Mouse (Mus musculus): ENCODE results near the gene Lhb. TPM values are rescaled to one million over a fixed set of nuclear protein-coding genes. Genes with fewer than 3 reads are reported as not detected.

Gene Lhb
- total RNA-seq (2023), result not detected

DNA sequence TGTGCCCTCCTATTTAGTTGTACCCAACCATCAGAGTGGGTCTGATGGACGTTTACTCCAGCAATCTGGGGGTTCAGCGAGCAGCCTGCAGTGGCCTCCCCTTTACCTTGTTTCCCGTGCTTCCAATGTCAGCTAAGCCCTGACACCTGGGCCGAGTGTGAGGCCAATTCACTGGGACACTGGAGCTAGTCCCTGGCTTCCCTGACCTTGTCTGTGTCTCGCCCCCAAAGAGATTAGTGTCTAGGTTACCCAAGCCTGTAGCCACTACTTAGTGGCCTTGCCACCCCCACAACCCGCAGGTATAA is at the start of gene Lhb:
Gene Lhb (plus strand): TSS at position 206 of the 305 bp plus-strand sequence.

DNA sequence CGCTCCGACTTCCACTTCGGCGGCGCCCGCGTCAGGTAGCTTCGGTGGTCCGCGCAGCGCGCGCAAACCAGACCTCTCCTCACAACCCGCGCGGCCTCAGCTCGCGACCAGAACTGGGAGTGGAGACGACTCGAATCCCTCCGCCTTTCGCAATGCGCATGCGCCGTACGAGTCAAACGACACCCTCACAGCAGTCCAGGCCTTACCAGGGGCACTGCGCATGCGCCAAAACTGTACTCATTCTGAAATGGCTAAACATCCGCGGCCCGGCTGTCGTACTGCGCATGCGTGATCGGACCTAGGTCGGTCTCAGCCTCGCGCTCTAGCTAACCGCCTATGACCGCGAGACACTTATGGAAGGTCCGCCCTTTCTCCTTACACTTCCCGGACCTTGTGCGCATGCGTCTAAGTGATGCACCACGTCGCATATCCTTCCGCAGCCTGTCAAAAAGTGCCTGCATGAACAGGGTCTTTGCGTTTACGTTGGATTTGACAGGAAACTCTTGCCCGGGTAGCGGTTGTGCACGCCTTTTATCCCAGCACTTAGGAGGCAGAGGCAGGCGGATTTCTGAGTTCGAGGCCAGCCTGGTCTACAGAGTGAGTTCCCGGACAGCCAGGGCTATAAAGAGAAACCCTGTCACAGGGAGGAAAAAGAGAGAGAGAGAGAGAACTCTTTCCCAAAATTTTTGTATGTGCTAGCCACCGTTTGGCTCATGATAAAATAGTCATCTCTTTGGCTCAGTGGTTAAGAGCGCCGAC is 24.9 kb upstream of the Lhb start, which contains the start of gene Snrnp70:
Gene Snrnp70 (minus strand): TSS at position 165 of the 759 bp plus-strand sequence.

DNA sequence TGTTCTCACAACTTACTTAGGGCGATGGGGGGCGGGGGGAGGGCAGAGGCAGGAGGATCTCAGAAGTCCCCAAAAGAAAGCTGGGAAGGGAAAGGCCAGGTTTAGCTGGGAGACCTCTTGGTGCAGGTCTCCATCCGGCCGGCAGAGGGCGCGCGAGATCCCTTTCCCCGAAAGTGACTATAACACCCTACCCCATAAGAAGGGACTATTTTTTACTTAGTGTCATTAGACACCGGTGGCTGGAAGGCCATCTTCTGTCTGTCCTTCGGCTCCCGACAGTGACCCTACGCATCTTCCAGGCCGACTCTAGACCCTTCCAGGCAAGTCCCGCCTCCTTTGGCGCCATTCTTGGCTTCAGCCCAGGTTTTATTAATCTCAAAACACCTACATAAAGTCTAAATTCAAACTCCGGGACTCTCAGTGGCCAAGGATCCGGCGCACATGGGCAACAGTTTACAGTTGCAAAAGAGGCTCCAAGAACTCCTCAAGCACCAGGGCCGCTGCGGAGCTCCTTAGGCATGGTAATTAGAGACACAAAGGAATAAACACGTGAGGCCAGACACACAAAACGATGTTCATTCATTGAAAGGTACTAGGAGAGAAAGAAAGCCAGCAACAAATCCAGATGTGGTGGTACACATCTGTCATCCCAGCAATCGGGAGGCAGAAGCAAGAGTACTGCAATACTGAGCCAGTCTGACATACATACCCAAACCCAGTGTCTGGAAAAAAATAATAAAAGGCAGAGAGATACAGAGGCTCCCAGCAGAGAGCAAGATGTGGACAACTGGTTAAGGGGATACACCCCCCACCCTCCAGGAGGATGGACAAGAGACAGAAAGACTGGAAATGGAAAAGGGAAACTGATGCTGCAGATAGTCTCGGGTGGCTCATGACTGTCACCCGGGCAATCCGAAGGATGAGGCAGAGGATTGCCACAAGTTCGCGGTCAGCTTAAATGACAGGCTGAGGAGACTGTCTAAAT is 15.2 kb upstream of the Lhb start, which contains the start of gene Kcna7:
Gene Kcna7 (plus strand): TSS at position 563 of the 985 bp plus-strand sequence.

DNA sequence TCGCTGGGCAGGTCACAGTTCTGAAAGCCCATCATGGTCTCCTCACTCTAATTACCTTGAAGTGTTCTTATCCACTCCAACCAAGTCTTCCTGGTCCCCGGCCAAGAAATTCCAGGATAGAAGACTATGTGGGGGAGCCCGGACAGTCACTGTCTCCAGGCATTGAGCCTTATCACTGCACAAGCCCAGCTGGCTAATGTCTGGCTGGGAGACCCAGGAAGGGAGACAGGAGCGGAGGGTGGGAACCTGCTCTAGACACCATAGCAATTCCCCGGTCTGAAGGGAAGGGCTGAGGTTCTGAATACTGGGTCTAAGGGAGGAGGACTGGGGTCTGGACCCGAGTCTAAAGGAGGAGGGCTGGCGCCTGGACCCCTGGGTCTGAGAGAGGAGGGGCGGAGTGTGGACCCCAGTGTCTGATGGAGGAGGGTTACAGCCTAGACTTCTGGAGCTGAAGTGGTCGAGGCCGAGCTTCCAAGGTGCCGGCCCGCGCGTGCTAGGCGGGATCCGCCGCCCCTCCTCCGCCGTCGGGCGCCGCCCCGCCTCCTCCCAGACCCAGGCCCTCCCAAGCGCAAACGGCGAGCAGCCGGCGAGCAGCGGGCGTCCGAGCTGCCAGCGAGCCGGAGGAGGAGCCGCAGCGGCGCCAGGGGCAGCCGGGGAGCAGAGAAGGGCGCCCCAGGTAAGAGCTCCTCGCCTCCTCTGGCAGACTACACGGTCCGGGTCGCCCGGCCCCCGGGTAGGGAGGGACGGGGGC is 7.3 kb upstream of the Lhb start, which contains the start of gene Ntf5:
Gene Ntf5 (plus strand): TSS at position 583 of the 751 bp plus-strand sequence.

DNA sequence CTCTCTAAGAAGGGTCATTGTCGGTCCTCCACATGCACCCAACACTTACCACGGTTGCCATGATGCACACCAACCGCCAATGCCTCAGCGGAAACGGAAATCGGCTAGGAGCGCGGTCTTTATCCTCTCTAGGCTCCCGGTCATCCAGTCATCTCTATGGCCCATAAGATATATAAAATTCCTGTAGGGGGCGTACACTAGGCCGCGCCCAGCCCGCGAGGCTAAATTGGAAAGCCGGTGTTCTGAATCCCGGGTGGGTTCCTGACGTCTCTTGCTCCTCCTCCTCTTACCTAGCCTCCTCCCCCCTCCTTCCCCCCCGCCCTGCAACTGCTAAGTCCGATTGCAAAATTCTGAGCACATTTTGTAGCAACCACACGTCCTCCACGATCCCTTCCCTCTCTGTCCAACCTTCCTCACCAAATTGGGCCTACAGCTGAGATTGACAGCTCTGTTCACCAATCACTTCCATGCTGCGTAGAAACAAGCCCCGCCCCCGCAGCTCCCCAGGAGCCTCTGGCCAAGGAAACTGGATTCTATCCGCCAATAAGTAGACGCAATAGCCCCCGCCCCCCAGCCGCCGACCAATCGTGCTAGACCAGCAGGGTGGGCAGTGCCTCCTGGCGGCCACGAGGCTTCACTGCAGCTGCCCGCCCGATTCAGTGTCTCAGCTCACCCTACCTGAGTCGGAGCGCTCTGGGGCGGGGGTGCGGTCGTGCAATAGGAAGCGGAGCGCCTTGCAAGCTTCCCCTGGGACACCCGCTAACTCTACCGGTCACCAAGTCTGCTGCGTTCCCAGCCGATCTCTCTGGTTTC is 13.8 kb downstream of the Lhb start, which contains the start of gene Gys1:
Gene Gys1 (plus strand): TSS at position 642 of the 813 bp plus-strand sequence.

DNA sequence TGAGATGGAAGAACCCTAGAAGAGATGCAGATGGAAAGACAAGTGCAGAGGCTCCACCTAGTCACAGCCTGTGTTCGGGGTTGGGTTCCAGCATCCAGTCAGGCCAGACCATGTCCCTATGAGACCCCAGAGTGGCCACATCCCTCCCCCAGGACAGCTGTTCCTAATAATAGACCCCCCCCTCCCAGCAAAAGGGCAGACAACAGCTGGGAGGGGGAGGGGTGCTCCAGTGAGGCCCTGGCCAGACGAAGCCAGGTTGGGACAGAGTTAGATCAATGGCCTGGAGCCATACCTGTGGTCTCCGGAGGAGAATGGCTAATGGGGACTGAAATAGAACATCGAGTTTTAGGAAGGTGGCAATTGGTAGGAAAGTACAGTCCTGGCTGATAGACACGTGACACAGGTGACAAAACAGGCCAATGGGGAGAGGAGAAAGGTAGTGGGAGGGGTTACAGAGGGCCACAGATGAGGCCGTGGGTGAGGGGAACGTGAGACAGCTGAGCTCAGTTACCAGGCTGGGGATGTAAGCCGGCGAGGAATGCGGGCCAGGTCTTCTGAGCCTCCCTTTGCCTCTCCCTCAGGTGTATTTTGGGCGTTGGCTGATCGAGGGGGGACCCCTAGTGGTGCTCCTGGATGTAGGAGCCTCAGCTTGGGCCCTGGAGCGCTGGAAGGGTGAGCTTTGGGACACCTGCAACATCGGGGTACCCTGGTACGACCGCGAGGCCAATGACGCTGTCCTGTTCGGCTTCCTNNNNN is 17.1 kb downstream of the Lhb start, which contains the start of gene Ruvbl2:
Gene Ruvbl2 (minus strand): TSS at position 576 of the 756 bp plus-strand sequence.

DNA sequence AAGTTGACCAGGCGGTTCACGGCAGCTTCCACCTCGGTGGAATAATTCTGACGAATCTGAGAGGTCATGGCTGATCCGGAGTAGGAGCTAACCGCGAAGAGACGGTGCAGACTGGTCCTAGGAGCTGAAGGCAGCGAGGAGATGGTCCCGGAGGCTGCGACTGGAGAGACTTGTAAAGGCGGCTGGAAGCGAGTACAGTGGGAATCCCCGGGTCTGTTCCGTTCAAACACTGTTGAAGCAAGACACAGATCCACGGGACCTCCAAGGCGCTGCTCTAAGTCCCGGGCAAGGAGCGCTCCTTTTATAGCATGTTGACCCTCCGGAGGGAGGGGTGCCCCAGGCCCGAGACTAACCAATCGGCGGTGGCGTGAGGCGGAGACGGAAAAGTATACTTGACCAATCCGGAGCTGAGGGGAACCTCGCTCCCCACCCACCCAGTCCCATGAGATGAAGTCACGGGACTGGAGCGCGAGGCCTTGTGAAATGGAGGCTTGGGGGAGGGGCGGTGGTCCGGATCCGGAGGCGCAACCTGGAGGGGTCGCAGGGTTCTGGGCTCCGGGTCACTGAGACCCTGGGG is 39.0 kb downstream of the Lhb start, which contains the start of gene Ftl1:
Gene Ftl1 (minus strand): TSS at position 321 of the 577 bp plus-strand sequence.

DNA sequence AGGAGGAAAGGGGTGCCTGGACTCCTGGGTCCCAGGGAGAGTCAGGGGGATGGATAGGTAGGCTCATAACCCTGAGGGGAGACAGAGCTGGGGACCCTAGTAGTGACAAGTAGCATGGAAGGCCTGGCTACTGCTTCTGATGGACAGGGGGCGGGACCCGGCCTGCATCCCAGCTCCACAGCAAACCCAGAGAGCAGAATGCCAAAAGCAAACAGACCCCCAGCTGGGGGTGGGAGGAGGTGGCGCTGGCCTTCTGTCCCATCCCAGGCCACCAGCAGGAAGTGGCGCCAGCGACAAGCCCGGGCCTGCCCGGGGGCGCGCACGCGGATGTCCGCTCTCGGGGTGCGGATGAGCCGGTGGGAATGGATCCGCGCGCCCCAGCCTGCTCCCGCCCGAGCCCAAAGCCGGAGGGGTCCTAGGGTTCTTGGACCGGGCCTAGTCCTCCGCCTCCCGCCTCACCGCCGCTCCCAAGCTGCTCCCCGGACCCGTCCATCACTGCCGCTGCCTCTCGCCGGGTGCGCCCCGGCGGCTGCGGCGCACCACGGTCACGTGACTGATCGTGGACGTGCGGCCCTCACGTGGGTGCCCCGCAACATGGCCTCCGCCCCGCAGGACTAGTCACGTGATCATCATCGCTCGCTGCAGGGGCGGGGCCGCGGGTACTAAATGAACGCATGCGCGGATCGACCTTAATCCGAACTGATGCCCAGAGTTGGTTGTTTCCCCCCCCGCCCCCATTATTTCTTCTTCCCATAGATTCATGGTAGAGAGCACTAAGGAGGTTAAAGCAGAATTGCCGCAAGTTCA is 45.9 kb downstream of the Lhb start, which contains the start of gene Bax:
Gene Bax (minus strand): TSS at position 616 of the 807 bp plus-strand sequence.

Other genes with a start within 250 kb of the Lhb start
- gene Gfy, start 241.3 kb upstream of the Lhb start, total RNA-seq (2023), result not detected
- not detected for gene Pth2, start 239.8 kb upstream of the Lhb start, total RNA-seq (2023)
- under 1 TPM in 1 of 2 experiments, not detected in 1; 0.20 TPM for gene Ccdc155, start 215.9 kb upstream of the Lhb start, total RNA-seq (2023)
- gene Dkkl1, start 208.7 kb upstream of the Lhb start, total RNA-seq (2023), result under 1 TPM; 0.58 to 0.95 TPM
- gene Tead2, start 205.1 kb upstream of the Lhb start, total RNA-seq (2023), result not detected
- 100 to 1,000 TPM; 351 to 377 TPM for gene Cd37, start 181.7 kb upstream of the Lhb start, total RNA-seq (2023)
- under 1 TPM; 0.31 to 0.78 TPM for gene Slc6a16, start 179.7 kb upstream of the Lhb start, total RNA-seq (2023)
- gene Slc6a21, start 143.3 kb upstream of the Lhb start, total RNA-seq (2023), result under 1 TPM in 1 of 2 experiments, not detected in 1; 0.33 TPM
- gene Trpm4, start 87.0 kb upstream of the Lhb start, total RNA-seq (2023), result 1 to 10 TPM; 3.5 to 4.6 TPM
- gene Hrc, start 85.5 kb upstream of the Lhb start, total RNA-seq (2023), result not detected
- not detected for gene Ppfia3, start 53.8 kb upstream of the Lhb start, total RNA-seq (2023)
- not detected for gene Lin7b, start 50.2 kb upstream of the Lhb start, total RNA-seq (2023)
- gene Snrnp70, start 25.1 kb upstream of the Lhb start, total RNA-seq (2023), result 100 to 1,000 TPM; 286 to 302 TPM
- not detected for gene Kcna7, start 15.2 kb upstream of the Lhb start, total RNA-seq (2023)
- gene Ntf5, start 7.1 kb upstream of the Lhb start, total RNA-seq (2023), result not detected
- gene Gys1, start 14.0 kb downstream of the Lhb start, total RNA-seq (2023), result 10 to 100 TPM; 49.3 to 67.0 TPM
- 10 to 100 TPM; 31.3 to 32.1 TPM for gene Ruvbl2, start 17.3 kb downstream of the Lhb start, total RNA-seq (2023)
- 1,000 to 10,000 TPM; 1,155 to 1,244 TPM for gene Ftl1, start 39.1 kb downstream of the Lhb start, total RNA-seq (2023)
- gene Bax, start 46.1 kb downstream of the Lhb start, total RNA-seq (2023), result 10 to 100 TPM; 42.2 to 50.4 TPM
- gene Tulp2, start 61.1 kb downstream of the Lhb start, total RNA-seq (2023), result not detected
- gene Gm45808, start 66.0 kb downstream of the Lhb start, total RNA-seq (2023), result 1 to 10 TPM in 1 of 2 experiments, under 1 TPM in 1; 0.80 to 1.9 TPM
- 1 to 10 TPM; 6.0 to 7.5 TPM for gene Dhdh, start 68.0 kb downstream of the Lhb start, total RNA-seq (2023)
- 100 to 1,000 TPM; 103 to 126 TPM for gene Nucb1, start 89.6 kb downstream of the Lhb start, total RNA-seq (2023)
- 100 to 1,000 TPM; 173 to 218 TPM for gene Ppp1r15a, start 105.4 kb downstream of the Lhb start, total RNA-seq (2023)
- not detected for gene Plekha4, start 105.5 kb downstream of the Lhb start, total RNA-seq (2023)
- not detected for gene Hsd17b14, start 134.1 kb downstream of the Lhb start, total RNA-seq (2023)
- 10 to 100 TPM; 32.2 to 35.8 TPM for gene Bcat2, start 149.3 kb downstream of the Lhb start, total RNA-seq (2023)
- not detected for gene Fgf21, start 194.7 kb downstream of the Lhb start, total RNA-seq (2023)
- 1 to 10 TPM in 1 of 2 experiments, not detected in 1; 1.2 TPM for gene Fut1, start 196.5 kb downstream of the Lhb start, total RNA-seq (2023)
- gene Izumo1, start 201.0 kb downstream of the Lhb start, total RNA-seq (2023), result under 1 TPM in 1 of 2 experiments, not detected in 1; 0.47 TPM
- gene Rasip1, start 206.7 kb downstream of the Lhb start, total RNA-seq (2023), result 1 to 10 TPM; 2.6 to 2.7 TPM
- under 1 TPM; 0.07 to 0.11 TPM for gene Mamstr, start 219.2 kb downstream of the Lhb start, total RNA-seq (2023)
- gene Fut2, start 245.6 kb downstream of the Lhb start, total RNA-seq (2023), result not detected